Mouse (Mus musculus): ENCODE data around the gene Prpf19. TPM values are rescaled to one million over a fixed set of nuclear protein-coding genes. Genes with fewer than 3 reads are reported as not detected.

The Prpf19 gene
- polyA plus RNA-seq (2015; fragmentation: Nextera tagmentation; extraction: Ambion mirVana) = 36.8 and 40.6 TPM in 2 replicates

DNA sequence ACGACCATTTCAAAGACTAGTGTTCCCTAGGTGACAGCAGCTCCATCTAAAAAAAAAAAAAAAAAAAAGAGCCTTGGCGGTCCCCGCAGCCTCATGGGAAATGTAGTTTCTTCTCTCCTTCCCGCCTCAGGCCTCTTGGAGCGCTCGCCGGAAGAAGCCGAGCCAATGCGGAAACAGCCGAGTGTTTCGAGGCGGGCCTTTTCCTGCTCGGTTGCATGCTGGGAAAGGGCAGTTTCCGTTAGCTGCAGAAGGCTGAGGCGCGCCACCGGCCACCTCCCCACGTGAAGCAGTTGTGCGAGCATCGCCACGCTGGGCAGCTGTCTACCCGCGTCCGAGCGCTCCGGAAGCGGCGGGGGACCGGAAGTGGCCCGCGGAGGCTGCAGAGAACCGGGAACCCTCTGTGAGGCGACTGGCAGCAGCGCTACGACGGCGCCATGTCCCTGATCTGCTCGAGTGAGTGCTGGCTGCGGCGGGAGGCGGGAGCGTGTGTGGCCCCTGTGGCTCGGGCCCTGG, at the start of gene Prpf19:
Gene Prpf19 (plus strand): TSS at position 216 of the 513 bp plus-strand sequence.
- H3K4me2 ChIP-seq (ENCODE audit: low read depth, low read length) = peak within 1 kb of the TSS; percentile 89
- peak within 1 kb of the TSS; percentile 92 for H3K9ac ChIP-seq (ENCODE audit: low read length)
- H3K9me3 ChIP-seq (replicated peaks; ENCODE audit: control insufficient read depth, low read length) = no peaks in the 10 kb centered on the region
- peaks cover 17% of the 10 kb centered on the region for H3K4me1 ChIP-seq (ENCODE audit: control insufficient read depth, insufficient read depth, low read length)
- H3K36me3 ChIP-seq (ENCODE audit: control insufficient read depth, insufficient read depth, low read length) = peaks cover under 1% of the 10 kb centered on the region; the same call in 1 of the 2 replicates
- under 1% methylated on average over 43 of the region's 43 CpGs for WGBS
- H3K4me3 ChIP-seq (replicated peaks; ENCODE audit: low read length) = peak within 1 kb of the TSS; percentile 93
- ATAC-seq (ENCODE audit: insufficient read depth, low FRiP score) = peak; percentile 95
- no peaks in the 10 kb centered on the region for H3K27me3 ChIP-seq (ENCODE audit: control insufficient read depth, insufficient read depth, low read length)
- H3K27ac ChIP-seq (ENCODE audit: low read length) = peak within 1 kb of the TSS; percentile 94

DNA sequence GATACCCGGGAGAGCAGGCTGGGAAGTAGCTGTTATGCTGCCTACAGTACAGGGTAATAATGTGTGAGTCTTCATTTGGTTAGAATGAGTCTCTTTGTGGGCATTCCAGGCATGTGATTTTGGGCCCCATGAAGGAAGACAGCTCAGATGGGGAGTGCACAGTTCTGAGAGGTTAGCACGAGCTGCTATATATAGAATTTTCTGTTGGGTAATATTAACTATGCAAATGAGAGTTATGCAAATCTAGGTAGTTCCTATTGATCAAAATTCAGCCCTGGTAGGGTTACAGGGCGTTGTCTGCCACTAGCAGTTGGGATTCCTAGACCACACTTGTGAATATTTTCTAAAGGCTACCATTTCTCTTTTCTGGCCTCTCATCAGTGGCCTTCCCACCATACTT, 49.6 kb upstream of the Prpf19 start:
- Histone ChIP-seq H3K4me3 (replicated peaks; ENCODE audit: low read length) (no peak overlapping the region), H3K9me3 (replicated peaks; ENCODE audit: control insufficient read depth, low read length) (no peaks in the 10 kb centered on the region), H3K4me1 (ENCODE audit: control insufficient read depth, insufficient read depth, low read length) (peaks cover 4% of the 10 kb centered on the region; the same call in 1 of the 2 replicates), H3K9ac (ENCODE audit: low read length) (no peak overlapping the region), H3K27me3 (ENCODE audit: control insufficient read depth, insufficient read depth, low read length) (no peaks in the 10 kb centered on the region), H3K4me2 (ENCODE audit: low read depth, low read length) (no peak overlapping the region), H3K36me3 (ENCODE audit: control insufficient read depth, insufficient read depth, low read length) (no peaks in the 10 kb centered on the region), H3K27ac (ENCODE audit: low read length) (no peak overlapping the region)
- 86% methylated on average over 3 of the region's 3 CpGs for WGBS
- ATAC-seq (ENCODE audit: insufficient read depth, low FRiP score) = no peak

DNA sequence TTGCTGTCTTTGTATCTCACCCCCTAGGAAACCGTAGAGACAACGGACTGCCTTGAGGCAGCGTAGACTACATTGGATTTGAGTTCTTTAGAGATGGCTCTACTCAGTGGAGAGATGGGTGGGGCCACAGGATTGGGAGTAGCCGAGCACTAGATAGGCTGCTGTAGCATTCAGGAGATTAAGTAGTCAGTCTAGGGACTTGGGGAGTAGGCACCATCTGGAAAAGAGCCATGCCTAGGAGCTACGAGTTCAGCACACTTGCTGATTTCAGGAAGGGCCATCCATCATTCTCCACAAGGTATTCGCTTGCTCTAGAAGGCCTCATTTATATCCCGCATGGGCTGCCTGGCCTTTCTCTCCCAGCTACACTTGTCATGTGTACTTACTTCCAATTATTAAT, 48.9 kb upstream of the Prpf19 start:
- H3K36me3 ChIP-seq (ENCODE audit: control insufficient read depth, insufficient read depth, low read length) = no peaks in the 10 kb centered on the region
- H3K9me3 ChIP-seq (replicated peaks; ENCODE audit: control insufficient read depth, low read length) = no peaks in the 10 kb centered on the region
- no peak overlapping the region for H3K27ac ChIP-seq (ENCODE audit: low read length)
- WGBS = 61% methylated on average over 7 of the region's 7 CpGs
- H3K27me3 ChIP-seq (ENCODE audit: control insufficient read depth, insufficient read depth, low read length) = no peaks in the 10 kb centered on the region
- peaks cover 4% of the 10 kb centered on the region; the same call in 1 of the 2 replicates for H3K4me1 ChIP-seq (ENCODE audit: control insufficient read depth, insufficient read depth, low read length)
- no peak overlapping the region for H3K9ac ChIP-seq (ENCODE audit: low read length)
- H3K4me2 ChIP-seq (ENCODE audit: low read depth, low read length) = no peak overlapping the region
- H3K4me3 ChIP-seq (replicated peaks; ENCODE audit: low read length) = no peak overlapping the region
- ATAC-seq (ENCODE audit: insufficient read depth, low FRiP score) = no peak

DNA sequence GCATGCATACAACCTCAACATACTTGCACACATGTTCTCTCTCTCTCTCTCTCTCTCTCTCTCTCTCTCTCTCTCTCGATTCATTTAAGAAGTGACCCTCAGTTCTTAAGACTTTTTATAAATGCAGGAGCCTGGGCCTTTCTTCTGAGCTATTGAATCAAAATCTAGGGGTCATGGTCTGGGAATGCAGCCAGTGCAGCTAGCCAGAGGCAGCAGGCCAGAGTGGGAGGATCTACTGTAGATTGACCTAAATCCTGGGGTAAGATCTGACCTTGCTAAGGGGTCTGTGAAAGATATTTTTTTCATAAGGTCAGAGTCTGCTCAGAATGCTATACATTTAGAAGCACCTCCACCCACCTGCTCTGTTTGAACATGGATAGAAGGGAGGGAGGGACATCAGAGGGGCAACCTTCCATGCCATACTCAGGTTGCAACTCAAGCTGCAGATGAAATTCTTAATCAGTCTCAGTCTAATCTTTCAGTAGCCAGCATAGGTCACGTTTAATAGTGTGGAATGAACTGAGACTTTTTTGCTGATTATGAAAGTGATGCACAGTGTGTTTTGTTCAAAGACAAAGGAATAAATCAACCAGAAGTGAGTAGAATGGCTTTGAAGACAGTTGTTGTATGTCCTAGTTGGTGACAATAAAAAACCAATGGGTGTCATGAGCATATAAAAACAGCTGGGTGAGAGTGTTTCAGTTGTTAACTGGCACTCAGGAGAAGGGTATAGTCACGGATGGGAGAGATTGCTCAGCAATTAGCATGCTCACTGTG, 47.5 kb upstream of the Prpf19 start:
- ATAC-seq (ENCODE audit: insufficient read depth, low FRiP score) = no peak
- Histone ChIP-seq H3K4me1 (ENCODE audit: control insufficient read depth, insufficient read depth, low read length) (peaks cover 4% of the 10 kb centered on the region; the same call in 1 of the 2 replicates), H3K4me3 (replicated peaks; ENCODE audit: low read length) (no peak overlapping the region), H3K9ac (ENCODE audit: low read length) (no peak overlapping the region), H3K27me3 (ENCODE audit: control insufficient read depth, insufficient read depth, low read length) (no peaks in the 10 kb centered on the region), H3K4me2 (ENCODE audit: low read depth, low read length) (no peak overlapping the region), H3K27ac (ENCODE audit: low read length) (no peak overlapping the region), H3K9me3 (replicated peaks; ENCODE audit: control insufficient read depth, low read length) (no peaks in the 10 kb centered on the region), H3K36me3 (ENCODE audit: control insufficient read depth, insufficient read depth, low read length) (no peaks in the 10 kb centered on the region)
- 53% methylated on average over 3 of the region's 3 CpGs for WGBS

DNA sequence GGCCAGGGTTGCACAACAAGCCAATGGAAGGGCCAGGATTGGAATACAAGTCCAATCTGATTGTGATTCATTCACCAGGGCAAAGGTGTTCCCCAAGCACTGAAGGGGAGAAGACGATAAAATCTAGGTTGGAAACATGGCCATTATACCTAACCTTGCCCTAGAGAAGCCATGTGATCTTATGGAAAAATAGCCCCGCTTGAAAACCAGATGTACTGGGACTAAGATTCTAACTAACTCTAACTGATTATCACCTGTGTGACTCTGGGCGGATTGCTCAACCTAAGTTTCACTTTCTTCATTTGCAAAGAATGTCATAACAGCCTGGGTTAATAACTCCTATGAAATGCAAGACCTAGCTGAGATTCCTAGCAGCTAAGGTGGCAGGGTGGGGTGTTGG, 39.6 kb upstream of the Prpf19 start:
- Histone ChIP-seq H3K36me3 (ENCODE audit: control insufficient read depth, insufficient read depth, low read length) (peaks cover 15% of the 10 kb centered on the region; the same call in 1 of the 2 replicates), H3K4me1 (ENCODE audit: control insufficient read depth, insufficient read depth, low read length) (no peaks in the 10 kb centered on the region), H3K4me3 (replicated peaks; ENCODE audit: low read length) (no peak overlapping the region), H3K9ac (ENCODE audit: low read length) (no peak overlapping the region), H3K27ac (ENCODE audit: low read length) (no peak overlapping the region), H3K9me3 (replicated peaks; ENCODE audit: control insufficient read depth, low read length) (no peaks in the 10 kb centered on the region), H3K27me3 (ENCODE audit: control insufficient read depth, insufficient read depth, low read length) (no peaks in the 10 kb centered on the region), H3K4me2 (ENCODE audit: low read depth, low read length) (no peak overlapping the region)
- WGBS = 78% methylated on average over 3 of the region's 3 CpGs
- ATAC-seq (ENCODE audit: insufficient read depth, low FRiP score) = no peak

DNA sequence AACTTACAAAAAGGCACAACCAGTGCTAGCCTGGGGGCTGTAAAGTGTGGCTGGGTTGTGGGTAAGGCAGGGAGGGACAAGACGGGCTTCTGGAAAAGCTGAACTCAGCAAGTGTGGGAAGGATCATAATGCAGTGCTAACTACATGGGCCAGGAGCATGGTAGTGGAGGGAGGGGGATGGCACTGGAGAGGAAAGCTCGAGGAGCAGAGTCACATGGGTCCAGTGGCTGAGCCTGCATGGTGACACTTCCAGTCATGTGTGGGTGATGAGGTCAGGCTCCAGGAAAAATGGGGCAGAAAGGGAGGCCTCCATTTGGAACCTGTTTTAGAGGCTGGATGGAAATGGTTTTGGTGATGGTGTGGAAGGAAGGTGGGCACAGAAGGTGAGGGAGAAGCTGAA, 38.5 kb upstream of the Prpf19 start:
- 42% methylated on average over 2 of the region's 2 CpGs for WGBS
- no peak overlapping the region for H3K4me2 ChIP-seq (ENCODE audit: low read depth, low read length)
- H3K9ac ChIP-seq (ENCODE audit: low read length) = no peak overlapping the region
- no peak overlapping the region for H3K27ac ChIP-seq (ENCODE audit: low read length)
- H3K4me3 ChIP-seq (replicated peaks; ENCODE audit: low read length) = no peak overlapping the region
- ATAC-seq (ENCODE audit: insufficient read depth, low FRiP score) = no peak
- H3K4me1 ChIP-seq (ENCODE audit: control insufficient read depth, insufficient read depth, low read length) = no peaks in the 10 kb centered on the region
- H3K9me3 ChIP-seq (replicated peaks; ENCODE audit: control insufficient read depth, low read length) = no peaks in the 10 kb centered on the region
- H3K27me3 ChIP-seq (ENCODE audit: control insufficient read depth, insufficient read depth, low read length) = no peaks in the 10 kb centered on the region
- peaks cover 17% of the 10 kb centered on the region; the same call in 1 of the 2 replicates for H3K36me3 ChIP-seq (ENCODE audit: control insufficient read depth, insufficient read depth, low read length)

DNA sequence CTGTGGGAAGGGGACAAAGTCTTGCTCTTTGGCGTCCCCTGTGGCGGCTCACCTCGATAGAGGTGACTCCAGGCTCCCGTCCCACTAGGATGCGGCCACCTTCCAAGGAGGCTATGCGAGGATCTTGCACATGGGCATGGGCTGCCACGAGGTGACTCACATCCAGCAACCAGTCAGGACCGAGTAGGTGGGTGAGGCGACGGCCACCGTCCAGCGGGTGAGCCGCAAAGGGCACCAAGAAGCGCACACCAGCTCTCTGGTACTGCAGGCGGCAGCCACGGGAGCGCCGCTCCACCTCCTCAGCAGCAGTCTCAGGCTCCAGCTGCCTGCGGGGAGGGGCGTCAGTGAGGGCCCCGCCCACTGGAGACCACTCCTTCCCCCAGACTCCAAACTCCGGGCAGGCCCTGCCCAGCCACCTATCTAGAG, 34.9 kb upstream of the Prpf19 start:
- H3K36me3 ChIP-seq (ENCODE audit: control insufficient read depth, insufficient read depth, low read length) = peaks cover 19% of the 10 kb centered on the region; the same call in 1 of the 2 replicates
- 42% methylated on average over 22 of the region's 22 CpGs for WGBS

DNA sequence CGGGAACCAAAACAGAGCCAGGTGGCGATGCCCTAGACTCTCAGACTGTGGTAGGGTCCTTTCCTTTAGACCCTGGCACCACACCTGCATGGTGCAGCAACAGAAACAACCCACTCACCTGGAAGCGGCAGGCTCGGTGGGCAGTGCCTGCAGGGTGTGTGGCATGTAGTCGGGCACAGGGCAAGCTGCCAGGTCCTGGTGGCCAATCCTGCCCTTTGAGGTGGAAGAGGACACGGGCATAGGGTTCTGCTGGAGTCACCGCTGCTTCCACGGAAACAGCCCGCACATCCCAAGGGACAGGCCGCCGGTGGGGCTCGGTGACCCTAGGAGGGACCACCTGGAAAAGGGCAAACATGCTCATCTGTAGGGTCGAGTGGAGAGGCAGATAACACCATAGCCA, 28.7 kb upstream of the Prpf19 start:
- Histone ChIP-seq H3K4me1 (ENCODE audit: control insufficient read depth, insufficient read depth, low read length) (peaks cover 18% of the 10 kb centered on the region), H3K9me3 (replicated peaks; ENCODE audit: control insufficient read depth, low read length) (no peaks in the 10 kb centered on the region), H3K36me3 (ENCODE audit: control insufficient read depth, insufficient read depth, low read length) (peaks cover 17% of the 10 kb centered on the region), H3K9ac (ENCODE audit: low read length) (no peak overlapping the region), H3K27me3 (ENCODE audit: control insufficient read depth, insufficient read depth, low read length) (no peaks in the 10 kb centered on the region), H3K4me3 (replicated peaks; ENCODE audit: low read length) (no peak overlapping the region), H3K27ac (ENCODE audit: low read length) (no peak overlapping the region), H3K4me2 (ENCODE audit: low read depth, low read length) (no peak overlapping the region)
- no peak for ATAC-seq (ENCODE audit: insufficient read depth, low FRiP score)
- WGBS = 89% methylated on average over 13 of the region's 13 CpGs

More for the DNA sequence above, 34.9 kb upstream of the Prpf19 start:
- H3K4me1 ChIP-seq (ENCODE audit: control insufficient read depth, insufficient read depth, low read length) = no peaks in the 10 kb centered on the region
- no peak overlapping the region for H3K4me3 ChIP-seq (replicated peaks; ENCODE audit: low read length)
- no peak overlapping the region for H3K27ac ChIP-seq (ENCODE audit: low read length)
- H3K9ac ChIP-seq (ENCODE audit: low read length) = 0 out of 2 replicates have a peak overlapping the region, but pooled peaks have one; percentile 18
- no peaks in the 10 kb centered on the region for H3K9me3 ChIP-seq (replicated peaks; ENCODE audit: control insufficient read depth, low read length)
- no peaks in the 10 kb centered on the region for H3K27me3 ChIP-seq (ENCODE audit: control insufficient read depth, insufficient read depth, low read length)
- peak; percentile 35 for ATAC-seq (ENCODE audit: insufficient read depth, low FRiP score)
- H3K4me2 ChIP-seq (ENCODE audit: low read depth, low read length) = no peak overlapping the region

DNA sequence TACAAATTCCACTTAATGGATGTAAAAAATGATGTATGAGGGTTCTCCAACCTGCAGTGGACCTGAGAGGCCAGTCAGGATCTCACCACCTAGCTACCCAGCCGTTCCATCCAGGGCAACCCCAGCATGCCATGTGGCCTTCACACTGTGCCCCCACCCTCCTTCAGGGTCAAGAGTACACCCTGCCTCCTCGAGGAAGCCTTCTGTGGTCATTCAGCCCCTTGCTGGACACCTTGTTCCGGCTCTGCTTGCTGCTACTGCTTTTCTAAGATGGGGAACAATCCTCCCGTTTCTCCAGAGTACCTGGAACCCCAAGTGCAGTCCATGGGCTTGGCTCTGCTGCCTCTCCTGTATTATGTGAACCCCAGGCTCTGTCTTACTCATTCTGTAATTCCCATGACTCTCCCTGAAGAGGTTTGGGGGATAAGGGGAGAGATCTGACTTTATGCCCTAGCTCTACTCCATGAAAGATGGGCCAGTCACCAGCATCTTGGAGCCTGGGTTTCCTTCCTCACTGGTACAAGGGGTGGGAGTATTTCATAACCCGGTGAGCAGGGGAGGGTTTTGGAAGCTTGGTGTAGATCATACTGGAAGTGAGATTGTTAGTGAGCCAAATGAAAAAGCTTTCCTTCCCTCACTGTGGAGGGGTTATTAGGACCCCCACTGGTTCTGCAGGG, 26.9 kb upstream of the Prpf19 start:
- Histone ChIP-seq H3K36me3 (ENCODE audit: control insufficient read depth, insufficient read depth, low read length) (peaks cover 30% of the 10 kb centered on the region), H3K27me3 (ENCODE audit: control insufficient read depth, insufficient read depth, low read length) (no peaks in the 10 kb centered on the region), H3K9ac (ENCODE audit: low read length) (peak overlapping the region; percentile 94), H3K4me3 (replicated peaks; ENCODE audit: low read length) (peak overlapping the region; percentile 89), H3K4me1 (ENCODE audit: control insufficient read depth, insufficient read depth, low read length) (peaks cover 18% of the 10 kb centered on the region), H3K9me3 (replicated peaks; ENCODE audit: control insufficient read depth, low read length) (no peaks in the 10 kb centered on the region), H3K27ac (ENCODE audit: low read length) (0 out of 2 replicates have a peak overlapping the region, but pooled peaks have one; percentile 92), H3K4me2 (ENCODE audit: low read depth, low read length) (peak overlapping the region; percentile 91)
- ATAC-seq (ENCODE audit: insufficient read depth, low FRiP score) = no peak
- 27% methylated on average over 5 of the region's 5 CpGs for WGBS
